Mouse (Mus musculus): ENCODE data around the gene Sdr9c7.
"Not testable (repeated sequence)": the region's sequence is repeated elsewhere in the genome, so short reads cannot be mapped to it uniquely, and the experiment has no call there.

Sdr9c7 gene

GRCm38 (mm10) chr10:127907386-127907951 lies 9.2 kb downstream of the Sdr9c7 start:
- in situ Hi-C loops (cut with MboI), result no loop called here

GRCm38 (mm10) chr10:127915578-127915977 lies 17.3 kb downstream of the Sdr9c7 start:
- in situ Hi-C loops (cut with MboI), result no loop called here

GRCm38 (mm10) chr10:127917183-127917582 lies 18.9 kb downstream of the Sdr9c7 start:
- in situ Hi-C loops (cut with MboI), result not testable (repeated sequence)

- in situ Hi-C loops (cut with MboI), result no loop called here
Observed at GRCm38 (mm10) chr10:127917651-127918050, 19.3 kb downstream of the Sdr9c7 start.

- in situ Hi-C loops (cut with MboI), result no loop called here
Observed at GRCm38 (mm10) chr10:127922241-127922640, 23.9 kb downstream of the Sdr9c7 start.

GRCm38 (mm10) chr10:127923024-127923423 lies 24.7 kb downstream of the Sdr9c7 start:
- in situ Hi-C loops (cut with MboI), result no loop called here

- in situ Hi-C loops (cut with MboI), result loop anchor here (25.0 kb wide), 1 partner anchor 287 kb away; the partner anchor contains the start of gene Stat6
Observed at GRCm38 (mm10) chr10:127924597-127925378, 26.5 kb downstream of the Sdr9c7 start.

GRCm38 (mm10) chr10:127927737-127928136 lies 29.4 kb downstream of the Sdr9c7 start:
- in situ Hi-C loops (cut with MboI), result loop anchor here (25.0 kb wide), 1 partner anchor 290 kb away; the partner anchor contains the start of gene Stat6

- in situ Hi-C loops (cut with MboI), result loop anchor here (25.0 kb wide), 1 partner anchor 295 kb away; the partner anchor contains the start of gene Stat6
Observed at GRCm38 (mm10) chr10:127932290-127932926, 34.1 kb downstream of the Sdr9c7 start.

- in situ Hi-C loops (cut with MboI), result loop anchor here (25.0 kb wide), 1 partner anchor 299 kb away; the partner anchor contains the start of gene Stat6
Observed at GRCm38 (mm10) chr10:127936271-127936670, 38.0 kb downstream of the Sdr9c7 start.

- in situ Hi-C loops (cut with MboI), result loop anchor here (25.0 kb wide), 1 partner anchor 300 kb away; the partner anchor contains the start of gene Stat6
Observed at GRCm38 (mm10) chr10:127936747-127937409, 38.6 kb downstream of the Sdr9c7 start.

GRCm38 (mm10) chr10:127937428-127938010 lies 39.2 kb downstream of the Sdr9c7 start:
- in situ Hi-C loops (cut with MboI), result loop anchor here (25.0 kb wide), 1 partner anchor 300 kb away; the partner anchor contains the start of gene Stat6

- in situ Hi-C loops (cut with MboI), result loop anchor here (25.0 kb wide), 1 partner anchor 302 kb away; the partner anchor contains the start of gene Stat6
Observed at GRCm38 (mm10) chr10:127939667-127940066, 41.3 kb downstream of the Sdr9c7 start.

- in situ Hi-C loops (cut with MboI), result loop anchor here (25.0 kb wide), 1 partner anchor 308 kb away; the partner anchor contains the start of gene Stat6
Observed at GRCm38 (mm10) chr10:127945432-127946064, 47.2 kb downstream of the Sdr9c7 start.

- in situ Hi-C loops (cut with MboI), result loop anchor here (25.0 kb wide), 1 partner anchor 312 kb away; the partner anchor contains the start of gene Stat6
Observed at GRCm38 (mm10) chr10:127949596-127950130, 51.3 kb downstream of the Sdr9c7 start.

- in situ Hi-C loops (cut with MboI), result no loop called here
Observed at GRCm38 (mm10) chr10:127951390-127951789, 53.1 kb downstream of the Sdr9c7 start.

GRCm38 (mm10) chr10:127951821-127952220 lies 53.5 kb downstream of the Sdr9c7 start:
- in situ Hi-C loops (cut with MboI), result no loop called here

- in situ Hi-C loops (cut with MboI), result no loop called here
Observed at GRCm38 (mm10) chr10:127955034-127955433, 56.7 kb downstream of the Sdr9c7 start.

GRCm38 (mm10) chr10:127956168-127956816 lies 58.0 kb downstream of the Sdr9c7 start:
- in situ Hi-C loops (cut with MboI), result no loop called here

GRCm38 (mm10) chr10:127959161-127959679 lies 60.9 kb downstream of the Sdr9c7 start:
- in situ Hi-C loops (cut with MboI), result no loop called here
